ENCODE assay signal across 8 mouse cellular contexts in the genomic region with DNA sequence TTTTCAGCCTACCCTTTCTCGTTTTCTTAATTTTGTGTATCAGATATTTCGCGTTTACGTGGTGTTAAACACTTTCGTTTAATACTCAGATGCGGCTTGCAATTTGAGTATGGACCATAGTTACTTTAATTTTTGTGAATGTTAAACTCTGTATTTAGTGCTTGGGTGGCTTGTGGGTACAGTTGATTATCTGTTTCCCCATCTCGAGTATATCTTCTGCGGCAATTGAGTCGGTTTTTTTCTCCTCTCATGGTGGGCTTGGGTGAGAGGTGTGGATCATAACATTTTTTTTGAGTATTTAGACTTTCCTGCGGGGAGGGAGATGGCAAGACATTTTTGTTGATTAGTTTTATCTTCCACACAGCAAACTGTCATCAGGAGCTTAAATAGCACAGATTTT. TPM values are rescaled to one million over a fixed set of nuclear protein-coding genes. Genes with fewer than 3 reads are reported as not detected.
A peak's percentile ranks its signal among the peaks of the same experiment; 100 is the strongest.
DNase-seq lines count a peak whose midpoint lies in the region; ATAC-seq and TF ChIP-seq lines count a peak whose summit lies in the region.

No protein-coding gene starts in this region.

- no peaks in the 10 kb centered on the region for H3K27me3 ChIP-seq in kidney, postnatal 0 days (ENCODE audit: insufficient read depth, low read length)
- H3K27me3 ChIP-seq in embryonic facial prominence, embryonic 11.5 days (ENCODE audit: control insufficient read depth, insufficient read depth, low read length), result no peaks in the 10 kb centered on the region
- H3K27me3 ChIP-seq in intestine, embryonic 14.5 days (replicated peaks; ENCODE audit: control insufficient read depth, insufficient read depth, low read length), result no peaks in the 10 kb centered on the region
- H3K27me3 ChIP-seq in myocyte (ENCODE audit: control insufficient read depth, insufficient read depth, insufficient read length), result no peaks in the 10 kb centered on the region

- peaks cover 5% of the 10 kb centered on the region; the same call in 1 of the 2 replicates for H3K36me3 ChIP-seq in kidney, postnatal 0 days (ENCODE audit: insufficient read depth, low read length)
- H3K36me3 ChIP-seq in embryonic facial prominence, embryonic 11.5 days (replicated peaks; ENCODE audit: control insufficient read depth, insufficient read depth, low read depth, low read length), result peaks cover 6% of the 10 kb centered on the region
- H3K36me3 ChIP-seq in intestine, embryonic 14.5 days (ENCODE audit: control insufficient read depth, insufficient read depth, low read length), result peaks cover 41% of the 10 kb centered on the region
- H3K36me3 ChIP-seq in myocyte (ENCODE audit: control insufficient read depth, insufficient read depth), result peaks cover 32% of the 10 kb centered on the region

- H3K4me2 ChIP-seq in kidney, postnatal 0 days (ENCODE audit: low read length), result peak overlapping the region; percentile 60
- H3K4me2 ChIP-seq in embryonic facial prominence, embryonic 11.5 days (ENCODE audit: low read depth, low read length), result peak overlapping the region; percentile 66
- peak overlapping the region; percentile 92 for H3K4me2 ChIP-seq in intestine, embryonic 14.5 days (ENCODE audit: low read length)
- peak overlapping the region; percentile 97 for H3K4me2 ChIP-seq in myocyte (ENCODE audit: low read depth)

- H3K9me3 ChIP-seq in kidney, postnatal 0 days (replicated peaks; ENCODE audit: low read length), result no peaks in the 10 kb centered on the region
- H3K9me3 ChIP-seq in embryonic facial prominence, embryonic 11.5 days (replicated peaks; ENCODE audit: control insufficient read depth, low read length), result no peaks in the 10 kb centered on the region
- H3K9me3 ChIP-seq in intestine, embryonic 14.5 days (ENCODE audit: control insufficient read depth, low read length), result no peaks in the 10 kb centered on the region

- H3K9ac ChIP-seq in kidney, postnatal 0 days (ENCODE audit: low read depth, low read length), result peak overlapping the region; percentile 95
- peak overlapping the region; percentile 87; the same call in 1 of the 2 replicates for H3K9ac ChIP-seq in embryonic facial prominence, embryonic 11.5 days (replicated peaks; ENCODE audit: low read length)
- H3K9ac ChIP-seq in intestine, embryonic 14.5 days (ENCODE audit: low read length), result peak overlapping the region; percentile 99

- WGBS in kidney, postnatal 0 days, result 25% methylated on average over 10 of the region's 10 CpGs
- WGBS in embryonic facial prominence, embryonic 11.5 days, result 35% methylated on average over 10 of the region's 10 CpGs
- 30% methylated on average over 10 of the region's 10 CpGs for WGBS in intestine, embryonic 14.5 days

- no peak for ATAC-seq in kidney, postnatal 0 days (replicated peaks; ENCODE audit: low FRiP score, low read depth)
- no peak for ATAC-seq in embryonic facial prominence, embryonic 11.5 days (replicated peaks; ENCODE audit: insufficient number of reproducible peaks, low FRiP score, low TSS enrichment, low read depth)
- ATAC-seq in intestine, embryonic 14.5 days (replicated peaks; ENCODE audit: low FRiP score, low TSS enrichment, low read depth), result no peak

- peak overlapping the region; percentile 97; the same call in 1 of the 2 replicates for H3K27ac ChIP-seq in kidney, postnatal 0 days
- no peak overlapping the region; the same call in 1 of the 2 replicates for H3K27ac ChIP-seq in embryonic facial prominence, embryonic 11.5 days (replicated peaks; ENCODE audit: low read depth, low read length)
- H3K27ac ChIP-seq in intestine, embryonic 14.5 days (ENCODE audit: low read depth), result 0 out of 2 replicates have a peak overlapping the region, but pooled peaks have one; percentile 100

- no peak for TF ChIP-seq POLR2A in myocyte (IDR thresholded peaks at IDR 0.05; ENCODE audit: insufficient read length, low read depth)

- DNase-seq in kidney, postnatal 0 days (ENCODE audit: low spot score), result no peak
- no peak for DNase-seq in kidney, postnatal 25 days
- no peak for DNase-seq in embryonic facial prominence, embryonic 11.5 days (ENCODE audit: low spot score)
- DNase-seq in intestine, embryonic 14.5 days (ENCODE audit: low spot score), result no peak
- DNase-seq in adrenal gland, adult 18-20 months (ENCODE audit: low spot score in 2 of 2), result no peak
- no peak for DNase-seq in cerebellum, adult 9-10 months
- DNase-seq in testis, postnatal 10 days (ENCODE audit: low spot score), result no peak

- peak overlapping the region; percentile 93 for H3K4me3 ChIP-seq in kidney, postnatal 0 days (replicated peaks; ENCODE audit: low read depth, low read length)
- peak overlapping the region; percentile 99 for H3K4me3 ChIP-seq in embryonic facial prominence, embryonic 11.5 days (ENCODE audit: low read depth, low read length)
- peak overlapping the region; percentile 100 for H3K4me3 ChIP-seq in intestine, embryonic 14.5 days (ENCODE audit: low read depth, low read length)
- H3K4me3 ChIP-seq in myocyte, result peak overlapping the region; percentile 97

- TF ChIP-seq CTCF in kidney, postnatal 0 days (IDR thresholded peaks at IDR 0.05; ENCODE audit: low read depth), result no peak

- H3ac ChIP-seq in myocyte (ENCODE audit: control insufficient read depth, insufficient read length), result peak overlapping the region; percentile 62

- peaks cover 60% of the 10 kb centered on the region for H3K79me2 ChIP-seq in myocyte (ENCODE audit: control insufficient read depth, insufficient read depth)

- 0 out of 2 replicates have a peak, but pooled peaks cover 3% of the 10 kb centered on the region for H3K4me1 ChIP-seq in kidney, postnatal 0 days (replicated peaks; ENCODE audit: insufficient read depth, low read length)
- H3K4me1 ChIP-seq in embryonic facial prominence, embryonic 11.5 days (ENCODE audit: control insufficient read depth, insufficient read depth, low read length), result no peaks in the 10 kb centered on the region
- peaks cover 22% of the 10 kb centered on the region for H3K4me1 ChIP-seq in intestine, embryonic 14.5 days (replicated peaks; ENCODE audit: control insufficient read depth, insufficient read depth, low read length)

TF ChIP-seq in myocyte, 11 proteins besides CTCF, POLR2A, EP300 and RAD21:
- TF ChIP-seq TCF12 (IDR thresholded peaks at IDR 0.05; ENCODE audit: insufficient read depth, poor library complexity, severe bottlenecking) (no peak), E2F4 (IDR thresholded peaks at IDR 0.05; ENCODE audit: insufficient read depth) (no peak), POLR2AphosphoS2 (IDR thresholded peaks at IDR 0.05; ENCODE audit: insufficient read length, low read depth) (no peak), CEBPB (IDR thresholded peaks at IDR 0.05; ENCODE audit: insufficient read depth, poor library complexity, severe bottlenecking) (no peak)

RNA-seq across cellular contexts. Expression of gene Srsf2, which starts 1.4 kb away (rescaled TPM):
- 664 and 665 TPM in 2 replicates for polyA plus RNA-seq in kidney, postnatal 0 days (2015; fragmentation: Nextera tagmentation; extraction: Ambion mirVana)
- polyA plus RNA-seq in embryonic facial prominence, embryonic 11.5 days (2014; fragmentation: Nextera tagmentation; extraction: Ambion mirVana), result 1,064 and 1,163 TPM in 2 replicates
- 811 and 855 TPM in 2 replicates for polyA plus RNA-seq in intestine, embryonic 14.5 days (2014; fragmentation: Nextera tagmentation; extraction: Ambion mirVana)
- polyA plus RNA-seq in myocyte (2012; fragmentation: generic; extraction: Trizol), result 145 TPM
- total RNA-seq in adrenal gland, adult 18-20 months (2021), result 100 to 1,000 TPM; 228 to 275 TPM

RNA-seq across cellular contexts. Expression of gene Mfsd11, which starts 2.0 kb away (rescaled TPM):
- 48.4 and 53.6 TPM in 2 replicates for polyA plus RNA-seq in kidney, postnatal 0 days (2015; fragmentation: Nextera tagmentation; extraction: Ambion mirVana)
- polyA plus RNA-seq in embryonic facial prominence, embryonic 11.5 days (2014; fragmentation: Nextera tagmentation; extraction: Ambion mirVana), result 33.9 and 35.7 TPM in 2 replicates
- 29.1 and 32.6 TPM in 2 replicates for polyA plus RNA-seq in intestine, embryonic 14.5 days (2014; fragmentation: Nextera tagmentation; extraction: Ambion mirVana)
- polyA plus RNA-seq in myocyte (2012; fragmentation: generic; extraction: Trizol), result 40.0 TPM
- 10 to 100 TPM; 39.3 to 42.3 TPM for total RNA-seq in adrenal gland, adult 18-20 months (2021)

RNA-seq across cellular contexts. Expression of gene Jmjd6, which starts 11.0 kb away (rescaled TPM):
- 52.8 and 54.1 TPM in 2 replicates for polyA plus RNA-seq in kidney, postnatal 0 days (2015; fragmentation: Nextera tagmentation; extraction: Ambion mirVana)
- polyA plus RNA-seq in embryonic facial prominence, embryonic 11.5 days (2014; fragmentation: Nextera tagmentation; extraction: Ambion mirVana), result 74.2 and 75.1 TPM in 2 replicates
- 82.8 and 85.3 TPM in 2 replicates for polyA plus RNA-seq in intestine, embryonic 14.5 days (2014; fragmentation: Nextera tagmentation; extraction: Ambion mirVana)
- 55.1 TPM for polyA plus RNA-seq in myocyte (2012; fragmentation: generic; extraction: Trizol)
- total RNA-seq in adrenal gland, adult 18-20 months (2021), result 10 to 100 TPM; 42.2 to 52.6 TPM

RNA-seq across cellular contexts. Expression of gene Mettl23, which starts 11.2 kb away (rescaled TPM):
- 60.2 and 71.5 TPM in 2 replicates for polyA plus RNA-seq in kidney, postnatal 0 days (2015; fragmentation: Nextera tagmentation; extraction: Ambion mirVana)
- 67.0 and 67.8 TPM in 2 replicates for polyA plus RNA-seq in embryonic facial prominence, embryonic 11.5 days (2014; fragmentation: Nextera tagmentation; extraction: Ambion mirVana)
- 70.3 and 81.4 TPM in 2 replicates for polyA plus RNA-seq in intestine, embryonic 14.5 days (2014; fragmentation: Nextera tagmentation; extraction: Ambion mirVana)
- polyA plus RNA-seq in myocyte (2012; fragmentation: generic; extraction: Trizol), result 34.0 TPM
- total RNA-seq in adrenal gland, adult 18-20 months (2021), result 10 to 100 TPM; 32.2 to 32.7 TPM

RNA-seq across cellular contexts. Expression of gene Mxra7, which starts 26.4 kb away (rescaled TPM):
- polyA plus RNA-seq in kidney, postnatal 0 days (2015; fragmentation: Nextera tagmentation; extraction: Ambion mirVana), result 17.6 and 18.3 TPM in 2 replicates
- 18.1 and 21.9 TPM in 2 replicates for polyA plus RNA-seq in embryonic facial prominence, embryonic 11.5 days (2014; fragmentation: Nextera tagmentation; extraction: Ambion mirVana)
- 22.6 and 23.8 TPM in 2 replicates for polyA plus RNA-seq in intestine, embryonic 14.5 days (2014; fragmentation: Nextera tagmentation; extraction: Ambion mirVana)
- 126 TPM for polyA plus RNA-seq in myocyte (2012; fragmentation: generic; extraction: Trizol)
- total RNA-seq in adrenal gland, adult 18-20 months (2021), result 10 to 100 TPM; 44.3 to 55.9 TPM
